Mouse (Mus musculus) hindbrain, embryonic 14.5 days (tissue): Measurements from ENCODE around the gene Fstl4. TPM values are rescaled to one million over a fixed set of nuclear protein-coding genes. Genes with fewer than 3 reads are reported as not detected.
A peak's percentile ranks its signal among the peaks of the same experiment; 100 is the strongest.

ENCODE experiments used
- ATAC-seq: fragments of 200-750 bp; cut with Nextera tagmentation; 2 replicates; pipeline ENCODE4 v1.8.0; 2017; ENCODE audit warnings: moderate number of reproducible peaks, mild to moderate bottlenecking, moderate TSS enrichment, moderate library complexity; ENCODE audit not compliant: low FRiP score
- DNase-seq: peaks from one replicate; pipeline ENCODE4 v3.0.0-alpha.2; 2015; ENCODE audit warnings: low spot score
- H3K27ac ChIP-seq: fragments of 300-500 bp; sonication (generic); 2 replicates; pipeline ENCODE4 v1.5.1; 2014; ENCODE audit warnings: mild to moderate bottlenecking, moderate library complexity
- H3K27me3 ChIP-seq: fragments of 300-500 bp; sonication (generic); 2 replicates; pipeline ENCODE4 v1.6.1; 2014; ENCODE audit warnings: mild to moderate bottlenecking, low read length, mixed read lengths; ENCODE audit not compliant: control insufficient read depth, insufficient read depth
- H3K36me3 ChIP-seq: fragments of 300-500 bp; sonication (generic); replicated peaks from 2 replicates; pipeline ENCODE4 v1.6.1; 2014; ENCODE audit not compliant: control insufficient read depth, insufficient read depth
- H3K4me1 ChIP-seq: fragments of 300-500 bp; sonication (generic); replicated peaks from 2 replicates; pipeline ENCODE4 v1.6.1; 2014; ENCODE audit warnings: antibody characterized with exemption, low read length, mixed read lengths; ENCODE audit not compliant: control insufficient read depth, insufficient read depth
- H3K4me2 ChIP-seq: fragments of 300-500 bp; sonication (generic); replicated peaks from 2 replicates; pipeline ENCODE4 v1.6.1; 2014; ENCODE audit warnings: mild to moderate bottlenecking, moderate library complexity
- H3K4me3 ChIP-seq: fragments of 300-500 bp; sonication (generic); replicated peaks from 2 replicates; pipeline ENCODE4 v1.5.1; 2014; ENCODE audit warnings: mild to moderate bottlenecking, low read length
- H3K9ac ChIP-seq: fragments of 300-500 bp; sonication (generic); 2 replicates; pipeline ENCODE4 v1.6.1; 2014
- H3K9me3 ChIP-seq: fragments of 300-500 bp; sonication (generic); 2 replicates; pipeline ENCODE4 v1.6.1; 2016; ENCODE audit warnings: low read length; ENCODE audit not compliant: control insufficient read depth
- WGBS: fragments of 180-500 bp; shearing (Covaris S2); extraction: QIAGEN DNeasy Blood & Tissue Kit; methylation state at CpG from one replicate; pipeline ENCODE4 v1.1.7; 2014; 5-methylcytosine and 5-hydroxymethylcytosine counted together
- polyA plus RNA-seq: library from polyadenylated mRNA; unstranded; fragments of >200 nt; fragmentation: Nextera tagmentation; extraction: Ambion mirVana; gene quantifications from 2 replicates; pipeline ENCODE4 v1.2.1, GENCODE M21; 2014

The Fstl4 gene
- 10.1 and 10.5 TPM in 2 replicates for polyA plus RNA-seq

- 0% methylated on average over 46 of the region's 48 CpGs for WGBS
- Histone ChIP-seq H3K27me3 (peaks cover 28% of the 10 kb centered on the region), H3K4me3 (peak within 1 kb of the TSS; percentile 61), H3K4me2 (peak within 1 kb of the TSS; percentile 97), H3K4me1 (peaks cover 12% of the 10 kb centered on the region), H3K9me3 (no peaks in the 10 kb centered on the region), H3K36me3 (no peaks in the 10 kb centered on the region), H3K27ac (no peak within 1 kb of the TSS), H3K9ac (peak within 1 kb of the TSS; percentile 69)
- ATAC-seq (peak; percentile 76), DNase-seq (peak; percentile 59)
These were observed at the start of gene Fstl4 for GRCm38 (mm10) chr11:52764461-52764893. Fstl4 (plus strand) TSS chr11:52764634.

DNA sequence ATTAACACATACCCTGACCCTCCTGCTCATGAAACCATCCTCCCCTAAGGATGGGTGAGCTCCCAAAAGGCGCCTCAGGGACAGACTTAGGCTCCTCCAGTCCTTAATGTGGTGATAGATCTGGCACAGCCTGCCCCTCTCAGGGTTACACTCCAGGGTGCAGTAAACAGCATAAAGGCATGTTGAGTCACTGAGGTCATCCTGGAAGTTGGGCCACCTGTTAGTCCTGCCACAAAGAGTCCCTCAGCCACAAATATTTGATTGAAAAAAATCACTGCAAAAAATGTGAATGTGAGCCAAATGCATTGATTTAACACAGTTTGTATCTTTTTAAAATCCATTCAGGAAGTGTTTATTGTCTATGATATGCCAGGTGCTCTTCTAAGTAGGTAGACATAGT lies 45.9 kb upstream of the Fstl4 start:
- no peaks in the 10 kb centered on the region for H3K9me3 ChIP-seq
- H3K27me3 ChIP-seq: no peaks in the 10 kb centered on the region
- WGBS: 76% methylated on average over 1 of the region's 1 CpGs
- H3K4me3 ChIP-seq: no peak overlapping the region
- no peak overlapping the region for H3K4me2 ChIP-seq
- no peak overlapping the region for H3K9ac ChIP-seq
- DNase-seq (no peak), ATAC-seq (no peak)
- H3K36me3 ChIP-seq: no peaks in the 10 kb centered on the region
- H3K4me1 ChIP-seq: no peaks in the 10 kb centered on the region
- no peak overlapping the region for H3K27ac ChIP-seq

DNA sequence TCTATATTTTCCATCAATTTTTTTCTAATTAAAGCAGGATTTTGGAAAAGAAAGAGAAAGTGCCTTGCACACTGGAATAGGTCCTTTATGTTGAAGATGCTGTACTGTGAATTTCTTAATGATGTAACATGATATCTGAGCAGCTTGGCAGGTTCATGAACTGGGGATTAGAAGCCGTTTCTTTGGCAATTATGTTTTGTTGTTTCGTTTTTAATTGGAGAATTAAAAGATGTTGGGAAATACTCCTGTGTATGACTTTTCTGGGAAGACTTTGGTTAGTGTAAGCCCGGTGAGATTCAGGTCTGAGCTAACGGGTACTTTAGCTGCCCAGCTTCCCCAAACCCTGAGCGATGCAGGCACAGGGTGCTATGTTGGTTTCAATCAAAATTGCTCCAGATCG lies 43.3 kb upstream of the Fstl4 start:
- Histone ChIP-seq H3K9me3 (no peaks in the 10 kb centered on the region), H3K4me1 (no peaks in the 10 kb centered on the region), H3K27ac (no peak overlapping the region), H3K4me2 (no peak overlapping the region), H3K4me3 (no peak overlapping the region), H3K9ac (no peak overlapping the region), H3K27me3 (no peaks in the 10 kb centered on the region), H3K36me3 (no peaks in the 10 kb centered on the region)
- DNase-seq (no peak), ATAC-seq (no peak)
- 78% methylated on average over 6 of the region's 6 CpGs for WGBS

DNA sequence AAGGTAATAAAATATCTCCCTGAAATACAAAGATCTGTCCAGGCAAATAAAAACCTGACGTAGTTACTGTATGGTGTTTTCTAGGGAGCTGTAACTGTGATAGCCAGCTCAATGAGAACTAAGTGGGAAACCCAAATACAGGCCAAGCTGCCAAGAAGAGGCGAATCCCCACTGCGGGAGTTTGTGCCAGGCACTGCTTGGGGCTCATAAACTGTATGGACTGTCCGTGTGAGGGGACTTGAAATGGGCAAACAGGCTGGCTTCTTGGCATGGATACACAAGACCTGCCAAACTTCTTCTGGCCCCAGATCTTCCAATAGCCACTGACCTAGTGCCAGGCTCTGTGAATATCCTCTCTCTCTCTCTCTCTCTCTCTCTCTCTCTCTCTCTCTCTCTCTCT lies 41.7 kb upstream of the Fstl4 start:
- no peak for DNase-seq
- Histone ChIP-seq H3K27me3 (no peaks in the 10 kb centered on the region), H3K9ac (no peak overlapping the region), H3K4me2 (no peak overlapping the region), H3K4me1 (no peaks in the 10 kb centered on the region), H3K36me3 (no peaks in the 10 kb centered on the region), H3K27ac (no peak overlapping the region), H3K4me3 (no peak overlapping the region), H3K9me3 (no peaks in the 10 kb centered on the region)
- no peak for ATAC-seq
- WGBS: 89% methylated on average over 4 of the region's 4 CpGs

- WGBS: 96% methylated on average over 1 of the region's 1 CpGs
- Histone ChIP-seq H3K9ac (no peak overlapping the region), H3K9me3 (no peaks in the 10 kb centered on the region), H3K4me3 (no peak overlapping the region), H3K27ac (no peak overlapping the region), H3K36me3 (no peaks in the 10 kb centered on the region), H3K27me3 (no peaks in the 10 kb centered on the region), H3K4me2 (no peak overlapping the region), H3K4me1 (no peaks in the 10 kb centered on the region)
- ATAC-seq (no peak), DNase-seq (no peak)
These were observed 38.4 kb upstream of the Fstl4 start for GRCm38 (mm10) chr11:52726001-52726400.

DNA sequence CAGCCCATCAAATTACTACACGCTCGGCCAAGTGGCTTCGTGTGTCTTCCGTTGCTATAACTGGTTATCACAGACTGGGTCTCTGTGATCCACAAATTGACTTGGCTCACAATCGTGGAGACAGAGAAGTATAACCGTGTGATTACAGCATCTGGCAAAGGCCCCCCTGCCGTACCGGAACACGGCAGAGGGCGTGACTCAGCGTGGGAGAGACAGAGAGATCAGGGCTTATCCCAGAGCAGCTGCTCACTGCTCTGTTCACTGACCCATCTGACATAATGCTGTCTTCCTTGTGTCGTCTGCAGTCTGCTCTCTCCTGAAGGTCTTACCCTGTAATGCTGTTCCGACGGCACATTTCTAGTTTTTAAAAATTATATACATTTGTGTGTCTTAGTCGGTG lies 36.0 kb upstream of the Fstl4 start:
- H3K4me2 ChIP-seq: no peak overlapping the region
- DNase-seq: peak; percentile 25
- 59% methylated on average over 15 of the region's 15 CpGs for WGBS
- no peak overlapping the region for H3K4me3 ChIP-seq
- no peaks in the 10 kb centered on the region for H3K9me3 ChIP-seq
- H3K27ac ChIP-seq: no peak overlapping the region
- no peaks in the 10 kb centered on the region for H3K36me3 ChIP-seq
- H3K27me3 ChIP-seq: no peaks in the 10 kb centered on the region
- no peak for ATAC-seq
- H3K4me1 ChIP-seq: no peaks in the 10 kb centered on the region
- H3K9ac ChIP-seq: no peak overlapping the region

DNA sequence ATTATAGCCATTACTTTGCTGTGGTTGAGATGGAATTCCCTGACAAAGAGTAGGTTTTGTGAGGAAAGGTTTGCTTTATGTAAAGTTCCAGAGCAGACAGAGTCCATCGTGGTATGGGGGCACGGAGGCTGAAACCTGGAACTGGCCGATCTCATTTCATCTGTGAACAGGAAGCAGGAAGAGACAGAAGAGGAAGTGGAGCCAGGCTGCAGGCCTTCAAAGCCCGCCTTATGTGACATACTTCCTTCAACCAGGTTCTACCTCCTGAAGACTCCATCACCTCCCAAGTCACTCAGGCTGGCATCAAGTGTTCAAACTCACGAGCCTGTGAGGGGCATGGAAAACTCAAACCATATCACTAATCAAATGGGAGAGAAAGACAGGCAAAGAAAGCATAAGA lies 34.5 kb upstream of the Fstl4 start:
- Histone ChIP-seq H3K4me2 (no peak overlapping the region), H3K27me3 (no peaks in the 10 kb centered on the region), H3K27ac (no peak overlapping the region), H3K36me3 (no peaks in the 10 kb centered on the region), H3K9ac (no peak overlapping the region), H3K4me3 (no peak overlapping the region), H3K4me1 (no peaks in the 10 kb centered on the region), H3K9me3 (no peaks in the 10 kb centered on the region)
- no peak for DNase-seq
- ATAC-seq: no peak
- WGBS: 90% methylated on average over 5 of the region's 5 CpGs

DNA sequence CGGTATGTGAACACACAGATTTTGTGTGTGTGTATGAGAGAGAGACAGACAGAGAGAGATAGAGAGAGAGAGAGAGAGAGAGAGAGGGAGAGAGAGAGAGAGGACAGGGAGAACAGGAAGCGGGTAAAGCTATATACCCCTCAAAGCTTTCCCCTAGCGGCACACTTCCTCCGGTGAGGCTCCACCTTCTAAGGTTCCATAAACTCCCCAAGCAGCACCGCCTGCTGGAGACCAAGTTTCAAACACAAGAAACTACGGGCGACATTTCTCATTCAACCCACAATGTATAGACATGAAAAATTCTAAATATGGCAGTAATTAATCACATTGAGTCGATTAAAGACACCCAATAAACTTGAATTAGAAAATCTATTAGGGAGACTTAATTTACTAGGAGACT lies 32.5 kb upstream of the Fstl4 start:
- H3K4me1 ChIP-seq: no peaks in the 10 kb centered on the region
- H3K9me3 ChIP-seq: no peaks in the 10 kb centered on the region
- H3K36me3 ChIP-seq: no peaks in the 10 kb centered on the region
- H3K9ac ChIP-seq: no peak overlapping the region
- no peaks in the 10 kb centered on the region for H3K27me3 ChIP-seq
- DNase-seq (no peak), ATAC-seq (no peak)
- no peak overlapping the region for H3K27ac ChIP-seq
- H3K4me3 ChIP-seq: no peak overlapping the region
- no peak overlapping the region for H3K4me2 ChIP-seq
- WGBS: 52% methylated on average over 8 of the region's 8 CpGs

- Histone ChIP-seq H3K27ac (no peak overlapping the region), H3K4me2 (no peak overlapping the region), H3K4me1 (no peaks in the 10 kb centered on the region), H3K9me3 (no peaks in the 10 kb centered on the region), H3K9ac (no peak overlapping the region), H3K27me3 (no peaks in the 10 kb centered on the region), H3K36me3 (no peaks in the 10 kb centered on the region), H3K4me3 (no peak overlapping the region)
- WGBS: 91% methylated on average over 6 of the region's 6 CpGs
- ATAC-seq (no peak), DNase-seq (no peak)
These were observed 29.8 kb upstream of the Fstl4 start for GRCm38 (mm10) chr11:52734493-52735195.

DNA sequence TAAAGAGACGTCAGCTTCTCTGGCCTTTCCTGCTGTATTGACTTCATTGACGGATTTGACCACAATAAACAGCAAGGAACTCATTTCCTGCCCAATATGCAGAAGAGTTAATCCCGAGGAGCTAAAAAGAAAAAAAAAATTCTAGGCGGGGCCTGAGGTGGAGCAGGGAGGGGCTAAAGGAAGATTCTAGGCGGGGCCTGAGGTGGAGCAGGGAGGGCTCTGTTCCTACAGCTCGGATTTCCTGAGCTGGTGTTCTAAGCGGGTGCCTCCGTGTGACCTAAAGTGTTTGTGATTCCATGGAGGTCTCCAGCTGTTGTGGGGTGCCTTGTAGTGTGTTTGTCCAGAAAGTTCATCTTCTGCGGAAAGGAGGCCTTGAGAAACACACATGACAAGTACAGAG lies 25.2 kb upstream of the Fstl4 start:
- DNase-seq: no peak
- Histone ChIP-seq H3K9me3 (no peaks in the 10 kb centered on the region), H3K9ac (no peak overlapping the region), H3K27ac (no peak overlapping the region), H3K36me3 (no peaks in the 10 kb centered on the region), H3K27me3 (no peaks in the 10 kb centered on the region), H3K4me2 (no peak overlapping the region), H3K4me3 (no peak overlapping the region), H3K4me1 (no peaks in the 10 kb centered on the region)
- ATAC-seq: no peak
- 14% methylated on average over 9 of the region's 9 CpGs for WGBS
